Mouse (Mus musculus): ENCODE measurements at regions not wholly inside any gene's neighbourhood (a gene's known extent, or its start where the extent isn't known, plus 50 kb on each side); places are given as distances from the start of the nearest gene placed in this dataset.
"Not testable (repeated sequence)": the region's sequence is repeated elsewhere in the genome, so short reads cannot be mapped to it uniquely, and the experiment has no call there.

GRCm38 (mm10) chr4:143035089-143035488, 177.7 kb downstream of the Prdm2 start:
- not testable (repeated sequence) for TF ChIP-seq CTCF (IDR thresholded peaks at IDR 0.05; ENCODE audit: low read depth, low read length); POLR2A (IDR thresholded peaks at IDR 0.05; ENCODE audit: insufficient read depth, low read length); EP300 (IDR thresholded peaks at IDR 0.05; ENCODE audit: insufficient read depth, low read depth, low read length)
